Mouse (Mus musculus) heart, adult 2 months (tissue): ENCODE measurements around the gene Ryr3.

ENCODE experiments used
- CTCF ChIP-seq: fragments of 200-600 bp; IDR thresholded peaks from 2 replicates; pipeline ENCODE4 v1.8.1; 2022; ENCODE audit warnings: antibody characterized with exemption, mild to moderate bottlenecking, moderate library complexity
- POLR2A ChIP-seq: fragments of 200-500 bp; IDR thresholded peaks from 2 replicates; pipeline ENCODE4 v1.6.1; 2011; ENCODE audit warnings: mild to moderate bottlenecking, low read depth, low read length, control low read depth; ENCODE audit not compliant: insufficient read depth

DNA sequence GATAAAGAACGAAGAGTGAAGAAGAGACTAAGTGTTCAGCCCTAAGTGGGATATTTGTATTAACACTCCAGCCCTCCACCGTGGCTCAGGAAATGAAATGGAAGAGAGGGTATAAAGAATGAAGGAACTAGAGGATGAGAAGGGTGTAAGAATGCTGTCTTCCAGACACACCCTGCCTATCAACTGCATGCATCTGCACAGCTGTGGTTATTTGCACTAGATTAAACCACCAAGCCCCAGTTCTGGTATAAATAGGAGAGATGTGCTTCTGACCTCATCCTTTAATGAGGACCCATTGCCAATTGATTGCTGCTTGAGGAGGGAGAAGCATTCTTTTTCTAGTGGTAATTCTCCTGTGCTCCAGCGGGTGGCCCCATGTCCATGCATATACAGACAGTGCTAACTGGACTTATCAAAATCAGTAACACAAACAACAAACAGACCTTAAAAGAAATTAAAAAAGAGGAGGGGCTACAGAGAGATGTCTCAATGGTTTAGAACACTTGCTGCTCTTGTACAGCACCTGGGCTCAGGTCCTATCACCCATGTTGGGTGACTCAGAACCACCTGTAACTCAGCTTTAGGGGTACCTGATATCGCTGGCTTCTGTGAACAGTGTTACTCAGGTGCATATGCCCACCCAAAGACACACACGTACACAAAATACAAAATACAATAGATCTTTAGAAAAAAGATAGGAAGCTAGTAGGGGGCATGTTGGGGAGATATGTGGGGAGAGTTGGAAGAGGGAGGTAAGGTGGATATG, 404.1 kb downstream of the Ryr3 start:
- peak; percentile 29 for TF ChIP-seq CTCF
- no peak for TF ChIP-seq POLR2A
